Mouse (Mus musculus) E14TG2a.4 (cell line): ENCODE measurements at regions not wholly inside any gene's neighbourhood (a gene's known extent, or its start where the extent isn't known, plus 50 kb on each side); places are given as distances from the start of the nearest gene placed in this dataset.

Experiments used
- H3K27me3 ChIP-seq: 2 replicates; pipeline ENCODE4 v1.6.1; 2014; ENCODE audit warnings: low read length, control low read depth; ENCODE audit not compliant: insufficient read depth
- H3K36me3 ChIP-seq: 2 replicates; pipeline ENCODE4 v1.6.1; 2014; ENCODE audit warnings: low read length, control low read depth; ENCODE audit not compliant: insufficient read depth
- H3K4me1 ChIP-seq: replicated peaks from 2 replicates; pipeline ENCODE4 v1.6.1; 2014; ENCODE audit warnings: low read depth, low read length, control low read depth
- H3K4me3 ChIP-seq: replicated peaks from 2 replicates; pipeline ENCODE4 v1.5.1; 2014; ENCODE audit warnings: mild to moderate bottlenecking, low read length
- H3K9me3 ChIP-seq: 2 replicates; pipeline ENCODE4 v1.6.1; 2014; ENCODE audit warnings: low read length, control low read depth
- CTCF ChIP-seq: conservative IDR thresholded peaks from 2 replicates; pipeline ENCODE4 v1.5.1; 2014; ENCODE audit warnings: low read length
- NANOG ChIP-seq: IDR thresholded peaks from 2 replicates; pipeline ENCODE4 v1.6.1; 2014; ENCODE audit warnings: borderline replicate concordance, low read length, mixed read lengths
- POU5F1 ChIP-seq: IDR thresholded peaks from 2 replicates; pipeline ENCODE4 v1.6.1; 2014; ENCODE audit warnings: low read length, borderline replicate concordance

GRCm38 (mm10) chr1:41157651-41158513 lies 352.5 kb downstream of the Tmem182 start:
- Histone ChIP-seq H3K27me3 (peaks cover 12% of the 10 kb centered on the region; the same call in 1 of the 2 replicates), H3K4me1 (no peaks in the 10 kb centered on the region), H3K9me3 (no peaks in the 10 kb centered on the region), H3K36me3 (no peaks in the 10 kb centered on the region), H3K4me3 (no peak overlapping the region)
- TF ChIP-seq CTCF = no peak
- no peak for TF ChIP-seq NANOG
- no peak for TF ChIP-seq POU5F1

- H3K27me3 ChIP-seq = no peaks in the 10 kb centered on the region
- peaks cover 7% of the 10 kb centered on the region; the same call in 1 of the 2 replicates for H3K9me3 ChIP-seq
- no peaks in the 10 kb centered on the region for H3K36me3 ChIP-seq
- no peaks in the 10 kb centered on the region for H3K4me1 ChIP-seq
- no peak for TF ChIP-seq NANOG
- no peak for TF ChIP-seq CTCF
- TF ChIP-seq POU5F1 = no peak
- no peak overlapping the region for H3K4me3 ChIP-seq
Measured at GRCm38 (mm10) chr1:41165878-41166786, 360.7 kb downstream of the Tmem182 start.

DNA sequence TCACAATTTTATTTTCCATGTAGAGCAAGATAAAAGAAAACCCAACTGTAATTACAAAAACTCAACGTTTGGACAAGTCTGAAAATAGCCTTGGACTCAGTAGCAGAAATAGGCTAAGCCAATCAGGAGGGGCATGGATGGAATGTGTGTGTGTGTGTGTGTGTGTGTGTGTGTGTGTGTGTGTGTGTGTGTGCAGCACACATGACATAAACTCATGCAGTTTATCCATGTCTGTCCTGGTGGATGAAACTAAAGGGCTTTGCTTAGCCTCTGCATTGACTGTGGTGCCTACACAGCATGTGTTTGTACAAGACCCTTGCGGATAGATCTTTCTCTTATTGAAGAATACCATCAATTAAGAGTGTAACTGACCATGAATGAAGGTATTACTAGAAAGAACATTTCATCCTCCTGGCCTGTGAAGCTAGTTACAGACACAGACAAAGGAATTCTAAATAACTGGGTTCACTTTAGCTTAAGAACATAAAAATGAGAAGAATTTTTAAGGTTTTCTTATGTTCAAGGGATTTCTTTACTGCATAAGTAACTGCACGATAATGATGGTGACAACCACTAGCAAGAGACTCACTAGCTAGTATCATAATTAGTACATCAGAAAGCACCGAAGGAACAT lies 361.5 kb downstream of the Tmem182 start:
- no peak overlapping the region for H3K4me3 ChIP-seq
- H3K36me3 ChIP-seq = no peaks in the 10 kb centered on the region
- H3K4me1 ChIP-seq = no peaks in the 10 kb centered on the region
- H3K27me3 ChIP-seq = no peaks in the 10 kb centered on the region
- peaks cover 7% of the 10 kb centered on the region; the same call in 1 of the 2 replicates for H3K9me3 ChIP-seq
- no peak for TF ChIP-seq CTCF
- no peak for TF ChIP-seq POU5F1
- no peak for TF ChIP-seq NANOG

GRCm38 (mm10) chr1:41186991-41187390 lies 381.6 kb downstream of the Tmem182 start:
- Histone ChIP-seq H3K4me3 (no peak overlapping the region), H3K9me3 (peaks cover 17% of the 10 kb centered on the region), H3K4me1 (no peaks in the 10 kb centered on the region), H3K36me3 (no peaks in the 10 kb centered on the region), H3K27me3 (no peaks in the 10 kb centered on the region)
- no peak for TF ChIP-seq NANOG
- no peak for TF ChIP-seq CTCF
- no peak for TF ChIP-seq POU5F1

DNA sequence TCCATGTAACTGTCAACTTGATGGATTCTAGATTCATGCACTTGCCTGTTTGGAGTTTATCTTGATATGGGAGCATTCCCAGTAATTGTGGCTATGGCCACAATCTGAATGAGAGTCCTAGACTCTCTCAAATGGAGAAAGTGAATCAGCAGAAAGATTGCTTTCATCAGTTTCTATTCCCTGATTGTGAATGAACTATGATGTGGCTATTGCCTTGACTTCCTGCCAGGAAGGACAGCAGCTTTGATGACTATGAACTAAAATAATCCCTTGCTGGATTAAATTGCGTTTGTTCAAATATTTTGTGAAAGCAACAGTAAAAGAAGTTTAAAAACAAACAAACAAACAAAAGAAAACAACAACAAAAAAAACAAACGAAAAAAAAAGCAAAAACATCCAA lies 407.5 kb downstream of the Tmem182 start:
- TF ChIP-seq NANOG (no peak), POU5F1 (no peak), CTCF (no peak)
- Histone ChIP-seq H3K4me1 (no peaks in the 10 kb centered on the region), H3K36me3 (no peaks in the 10 kb centered on the region), H3K27me3 (no peaks in the 10 kb centered on the region), H3K4me3 (no peak overlapping the region), H3K9me3 (peaks cover 52% of the 10 kb centered on the region)

DNA sequence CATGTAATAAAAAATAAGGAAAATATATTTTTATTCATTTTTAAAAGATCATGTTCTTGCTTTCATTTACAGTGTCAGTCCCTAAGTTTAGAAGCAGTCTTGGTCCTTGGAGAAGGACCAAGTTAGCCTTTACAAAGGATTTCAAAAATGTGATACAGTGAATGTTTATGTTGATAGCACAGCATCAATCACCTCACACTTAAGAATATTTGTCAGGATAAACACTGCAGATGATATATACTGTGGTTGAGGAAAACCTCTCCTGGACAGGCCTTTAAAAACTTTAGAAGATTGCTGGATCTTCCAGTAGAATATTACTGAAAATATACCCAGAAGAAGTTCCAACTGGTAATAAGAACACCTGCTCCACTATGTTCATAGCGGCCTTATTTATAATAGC lies 420.4 kb downstream of the Tmem182 start:
- no peaks in the 10 kb centered on the region for H3K4me1 ChIP-seq
- no peak overlapping the region for H3K4me3 ChIP-seq
- no peaks in the 10 kb centered on the region for H3K9me3 ChIP-seq
- H3K27me3 ChIP-seq = no peaks in the 10 kb centered on the region
- H3K36me3 ChIP-seq = no peaks in the 10 kb centered on the region
- TF ChIP-seq CTCF (no peak), POU5F1 (no peak), NANOG (no peak)

DNA sequence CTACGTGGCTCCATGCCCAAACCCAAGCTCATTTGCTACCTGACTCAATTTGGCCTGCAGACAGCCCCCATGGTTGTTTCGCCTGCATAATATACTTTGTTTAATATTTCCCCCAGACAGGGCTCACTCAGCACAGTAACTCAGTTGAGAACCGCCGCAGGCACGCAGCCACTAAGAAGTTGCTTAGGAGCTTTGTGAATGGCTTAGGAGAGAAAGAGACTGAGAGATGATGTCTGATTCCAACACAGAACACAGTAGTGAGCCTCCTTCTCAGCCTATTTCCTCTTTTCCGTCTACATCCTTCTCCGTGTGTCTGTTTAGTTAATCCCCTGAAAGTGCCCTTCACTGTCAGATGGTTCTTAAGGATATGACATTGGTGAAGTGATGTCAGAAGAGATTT lies 429.9 kb downstream of the Tmem182 start:
- Histone ChIP-seq H3K9me3 (no peaks in the 10 kb centered on the region), H3K36me3 (no peaks in the 10 kb centered on the region), H3K27me3 (no peaks in the 10 kb centered on the region), H3K4me3 (no peak overlapping the region), H3K4me1 (no peaks in the 10 kb centered on the region)
- TF ChIP-seq NANOG (no peak), POU5F1 (no peak), CTCF (no peak)

DNA sequence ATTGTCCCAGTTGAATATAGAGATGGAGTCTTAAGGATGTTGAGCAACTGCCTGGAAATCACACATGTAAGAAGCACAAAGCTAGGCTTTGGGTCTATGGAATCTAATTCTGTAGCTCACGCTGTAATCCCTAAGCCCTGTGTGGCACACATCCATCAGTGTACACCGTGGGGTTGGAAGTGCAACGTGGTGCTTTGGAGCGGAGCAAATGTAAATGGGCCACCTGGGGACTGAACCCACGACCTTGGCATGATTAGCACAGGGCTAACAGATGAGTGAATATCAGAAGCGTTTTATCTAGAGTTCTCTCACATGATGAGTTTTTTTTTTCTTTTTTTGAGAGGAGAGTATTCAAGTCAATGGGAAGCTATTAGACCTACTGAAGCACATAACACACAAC lies 437.6 kb downstream of the Tmem182 start:
- no peaks in the 10 kb centered on the region for H3K36me3 ChIP-seq
- TF ChIP-seq NANOG (no peak), POU5F1 (no peak), CTCF (no peak)
- no peaks in the 10 kb centered on the region for H3K27me3 ChIP-seq
- no peaks in the 10 kb centered on the region for H3K9me3 ChIP-seq
- no peaks in the 10 kb centered on the region for H3K4me1 ChIP-seq
- no peak overlapping the region for H3K4me3 ChIP-seq
